Comparison of ENCODE assay signal across 9 mouse cellular contexts in the genomic region with DNA sequence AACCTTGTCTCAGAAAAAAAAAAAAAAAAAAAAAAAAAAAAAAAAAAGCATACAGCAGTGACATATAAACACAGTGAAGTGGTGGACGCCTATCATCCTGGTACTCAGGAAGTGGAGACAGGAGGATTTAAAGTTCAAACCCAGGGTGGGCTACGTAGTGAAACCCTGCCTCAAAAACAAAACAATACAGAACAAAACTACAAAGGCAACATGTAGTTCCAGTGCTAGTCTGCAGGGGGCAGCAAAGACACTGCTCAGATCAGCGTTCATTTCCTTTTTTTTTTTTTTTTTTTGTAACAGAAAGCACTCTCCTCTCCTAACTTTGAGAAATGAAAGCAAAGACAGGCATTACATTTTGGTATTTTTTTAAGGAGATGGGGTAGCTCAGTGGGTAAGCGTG.
DNase-seq lines count a peak whose midpoint lies in the region; ATAC-seq lines count a peak whose summit lies in the region.
"Had no signal": no experiment of that assay in that cellular context is flagged by ENCODE, and none has a peak within 500 bp of the region (broad histone marks: within the 10 kb centered on the region; RNA-seq: fewer than 3 reads in every experiment).

No protein-coding gene starts in this region.

- 20% methylated on average over 4 of the region's 4 CpGs for WGBS in midbrain, embryonic 14.5 days
- whole genome bisulfite sequencing in midbrain, embryonic 15.5 days = 19% methylated on average over 4 of the region's 4 CpGs
- 16% methylated on average over 4 of the region's 4 CpGs for WGBS in heart, embryonic 16.5 days
- WGBS in neural tube, embryonic 14.5 days = 27% methylated on average over 4 of the region's 4 CpGs

- H3K27me3 ChIP-seq in midbrain, embryonic 14.5 days (ENCODE audit: control insufficient read depth, insufficient read depth, low read length) = no peaks in the 10 kb centered on the region
- H3K27me3 ChIP-seq in midbrain, embryonic 15.5 days (replicated peaks) = no peaks in the 10 kb centered on the region
- H3K27me3 ChIP-seq in heart, embryonic 16.5 days (ENCODE audit: control insufficient read depth, insufficient read depth, low read length) = no peaks in the 10 kb centered on the region
- H3K27me3 ChIP-seq in neural tube, embryonic 14.5 days (ENCODE audit: control insufficient read depth, insufficient read depth, low read length) = no peaks in the 10 kb centered on the region
- H3K27me3 ChIP-seq: neural tube, embryonic 13.5 days had no signal

- no peak overlapping the region for H3K4me3 ChIP-seq in midbrain, embryonic 14.5 days (replicated peaks; ENCODE audit: low read depth, low read length)
- H3K4me3 ChIP-seq in midbrain, embryonic 15.5 days = no peak overlapping the region
- H3K4me3 ChIP-seq in heart, embryonic 16.5 days (ENCODE audit: low read length) = no peak overlapping the region
- no peak overlapping the region for H3K4me3 ChIP-seq in neural tube, embryonic 14.5 days (ENCODE audit: low read depth, low read length)
- H3K4me3 ChIP-seq: neural tube, embryonic 13.5 days had no signal

- peak; percentile 83 for DNase-seq in midbrain, embryonic 14.5 days
- DNase-seq in T-cell, adult 2 months (ENCODE audit: low spot score) = peak; percentile 18
- DNase-seq in cerebellum, postnatal 10 days = peak; percentile 79 to 84
- DNase-seq in left cerebral cortex, postnatal 25 days (ENCODE audit: low spot score in 2 of 2) = peak; percentile 17 to 45
- no peak for DNase-seq in yolk sac, embryonic 10.5 days (ENCODE audit: low spot score)

- H3K9me3 ChIP-seq in midbrain, embryonic 14.5 days (ENCODE audit: control insufficient read depth, low read length) = no peaks in the 10 kb centered on the region
- H3K9me3 ChIP-seq in midbrain, embryonic 15.5 days = no peaks in the 10 kb centered on the region
- H3K9me3 ChIP-seq in heart, embryonic 16.5 days (replicated peaks; ENCODE audit: control insufficient read depth, low read length) = peaks cover 5% of the 10 kb centered on the region
- no peaks in the 10 kb centered on the region for H3K9me3 ChIP-seq in neural tube, embryonic 14.5 days (ENCODE audit: control insufficient read depth, low read length)

- H3K36me3 ChIP-seq in midbrain, embryonic 14.5 days (ENCODE audit: control insufficient read depth, insufficient read depth, low read length) = no peaks in the 10 kb centered on the region
- H3K36me3 ChIP-seq in midbrain, embryonic 15.5 days (replicated peaks) = no peaks in the 10 kb centered on the region
- no peaks in the 10 kb centered on the region for H3K36me3 ChIP-seq in heart, embryonic 16.5 days (ENCODE audit: control insufficient read depth, insufficient read depth)
- H3K36me3 ChIP-seq in neural tube, embryonic 14.5 days (ENCODE audit: control insufficient read depth, insufficient read depth, low read length) = no peaks in the 10 kb centered on the region
- H3K36me3 ChIP-seq: neural tube, embryonic 13.5 days had no signal

- no peak overlapping the region for H3K4me2 ChIP-seq in midbrain, embryonic 14.5 days (ENCODE audit: low read length)
- H3K4me2 ChIP-seq in midbrain, embryonic 15.5 days = no peak overlapping the region
- H3K4me2 ChIP-seq in heart, embryonic 16.5 days (ENCODE audit: low read depth, low read length) = 0 out of 2 replicates have a peak overlapping the region, but pooled peaks have one; percentile 15
- no peak overlapping the region for H3K4me2 ChIP-seq in neural tube, embryonic 14.5 days (ENCODE audit: low read depth, low read length)
- H3K4me2 ChIP-seq: neural tube, embryonic 13.5 days had no signal

- no peak overlapping the region for H3K9ac ChIP-seq in midbrain, embryonic 14.5 days (replicated peaks; ENCODE audit: low read length)
- H3K9ac ChIP-seq in midbrain, embryonic 15.5 days = no peak overlapping the region
- H3K9ac ChIP-seq in heart, embryonic 16.5 days (ENCODE audit: low read length) = no peak overlapping the region
- no peak overlapping the region for H3K9ac ChIP-seq in neural tube, embryonic 14.5 days (replicated peaks; ENCODE audit: low read depth, low read length)
- H3K9ac ChIP-seq: neural tube, embryonic 13.5 days had no signal

- H3K4me1 ChIP-seq in midbrain, embryonic 14.5 days (ENCODE audit: control insufficient read depth, insufficient read depth, low read length) = no peaks in the 10 kb centered on the region
- no peaks in the 10 kb centered on the region for H3K4me1 ChIP-seq in midbrain, embryonic 15.5 days
- H3K4me1 ChIP-seq in heart, embryonic 16.5 days (ENCODE audit: control insufficient read depth, insufficient read depth, low read length) = no peaks in the 10 kb centered on the region
- no peaks in the 10 kb centered on the region for H3K4me1 ChIP-seq in neural tube, embryonic 14.5 days (ENCODE audit: control insufficient read depth, insufficient read depth, low read length)
- H3K4me1 ChIP-seq: neural tube, embryonic 13.5 days had no signal

- H3K27ac ChIP-seq in midbrain, embryonic 14.5 days (replicated peaks; ENCODE audit: low read depth, low read length) = no peak overlapping the region
- H3K27ac ChIP-seq in midbrain, embryonic 15.5 days = no peak overlapping the region
- H3K27ac ChIP-seq in heart, embryonic 16.5 days (ENCODE audit: low read length) = no peak overlapping the region
- H3K27ac ChIP-seq in neural tube, embryonic 14.5 days (ENCODE audit: low read depth, low read length) = no peak overlapping the region
- H3K27ac ChIP-seq: neural tube, embryonic 13.5 days had no signal

- ATAC-seq in midbrain, embryonic 14.5 days (ENCODE audit: low FRiP score, low TSS enrichment) = no peak
- ATAC-seq in midbrain, embryonic 15.5 days (replicated peaks) = no peak
- ATAC-seq in heart, embryonic 16.5 days (replicated peaks; ENCODE audit: extremely low read depth, insufficient read depth, low FRiP score) = no peak
- peak; percentile 63 for ATAC-seq in neural tube, embryonic 14.5 days (ENCODE audit: low read depth)

- intact Hi-C loops in left cerebral cortex, postnatal 25 days (cut with DNase I) = loop anchor here (10.0 kb wide), 1 partner anchor 438 kb away; no protein-coding TSS in a partner anchor
